Mouse (Mus musculus) lung, adult 10 weeks (tissue): Measurements from ENCODE around the gene Reep1. TPM values are rescaled to one million over a fixed set of nuclear protein-coding genes. Genes with fewer than 3 reads are reported as not detected.

Experiments
- polyA plus RNA-seq: library from polyadenylated mRNA; stranded (reverse); fragments of 350-450 nt; fragmentation: Illumina TruSeq; extraction: RNeasy Lipid Tissue Mini Kit (QIAGEN cat#74804); gene quantifications from one replicate; pipeline ENCODE4 v1.2.3, GENCODE M21; 2014; ENCODE audit warnings: low read depth, low replicate concordance; ENCODE audit not compliant: insufficient read depth

Reep1 gene
- 5.0 TPM for polyA plus RNA-seq

DNA sequence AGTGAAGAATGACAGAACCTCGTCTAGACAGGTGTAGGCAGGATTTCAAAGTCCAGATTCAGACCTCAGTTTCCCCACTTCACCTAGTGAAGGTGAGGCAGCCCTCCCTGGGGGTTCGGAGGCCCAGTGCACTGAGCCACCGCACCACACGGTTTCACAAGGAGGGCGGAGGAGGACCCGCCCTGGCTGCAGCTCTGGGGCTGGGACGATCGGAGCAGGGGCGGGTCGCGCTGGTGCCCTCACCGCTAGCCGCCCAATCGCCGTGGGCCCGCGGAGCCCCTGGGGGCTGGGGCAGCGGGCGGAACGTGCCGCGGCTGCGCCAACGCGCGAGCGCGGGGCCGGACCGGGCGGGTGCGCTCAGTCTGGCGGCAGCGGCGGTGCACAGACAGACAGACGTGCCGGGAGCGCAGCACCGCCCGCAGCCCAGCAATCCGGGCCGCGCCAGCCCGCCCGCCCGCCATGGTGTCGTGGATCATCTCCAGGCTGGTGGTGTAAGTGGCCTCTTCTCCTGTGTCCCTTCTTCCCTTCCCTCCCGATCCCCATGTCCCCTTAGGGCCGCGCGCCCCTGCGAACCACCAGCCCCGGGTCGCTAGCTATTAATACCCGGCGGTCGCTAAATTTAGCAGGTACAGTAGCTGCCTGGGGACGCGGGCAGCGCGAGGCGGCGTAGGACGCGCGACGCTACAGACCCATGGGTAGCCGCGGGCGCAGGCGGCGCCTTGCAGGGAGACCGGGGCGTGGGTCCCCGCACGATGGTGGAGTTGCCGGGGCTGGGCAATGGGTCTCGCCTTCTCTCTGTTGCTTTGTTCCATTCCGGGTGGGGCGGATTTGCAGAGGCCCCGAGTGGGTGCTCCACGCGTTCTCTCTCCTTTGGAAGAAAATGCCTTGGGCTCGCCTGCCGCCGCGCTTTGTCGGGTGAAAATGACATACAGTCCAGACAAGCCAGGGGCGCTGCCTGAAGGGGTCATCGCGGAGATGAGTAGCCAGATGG, at the start of gene Reep1:
TSS of gene Reep1 (plus strand) at position 51 of the 991 bp plus-strand sequence.

DNA sequence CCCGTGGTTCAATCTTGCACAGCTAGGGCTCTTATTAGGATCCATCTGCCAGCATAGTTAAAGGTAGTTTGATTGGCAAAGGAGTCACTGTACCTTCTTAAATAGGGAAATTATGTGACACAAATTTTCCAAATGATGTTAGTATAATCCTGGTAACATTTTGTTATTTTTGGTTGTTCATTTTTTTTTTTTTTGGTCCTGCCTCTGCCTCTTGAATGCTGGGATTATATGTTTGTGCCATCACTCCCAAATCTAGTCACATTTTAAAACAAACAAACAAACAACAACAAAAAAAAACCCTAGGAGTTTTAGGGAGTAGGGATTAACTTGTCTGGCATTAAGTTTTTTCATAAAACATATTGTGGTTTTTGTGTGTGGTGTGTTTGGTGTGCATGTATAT, 119.5 kb downstream of the Reep1 start, which contains the start of gene Mrpl35:
TSS of gene Mrpl35 (minus strand) at position 101 of the 400 bp plus-strand sequence.

DNA sequence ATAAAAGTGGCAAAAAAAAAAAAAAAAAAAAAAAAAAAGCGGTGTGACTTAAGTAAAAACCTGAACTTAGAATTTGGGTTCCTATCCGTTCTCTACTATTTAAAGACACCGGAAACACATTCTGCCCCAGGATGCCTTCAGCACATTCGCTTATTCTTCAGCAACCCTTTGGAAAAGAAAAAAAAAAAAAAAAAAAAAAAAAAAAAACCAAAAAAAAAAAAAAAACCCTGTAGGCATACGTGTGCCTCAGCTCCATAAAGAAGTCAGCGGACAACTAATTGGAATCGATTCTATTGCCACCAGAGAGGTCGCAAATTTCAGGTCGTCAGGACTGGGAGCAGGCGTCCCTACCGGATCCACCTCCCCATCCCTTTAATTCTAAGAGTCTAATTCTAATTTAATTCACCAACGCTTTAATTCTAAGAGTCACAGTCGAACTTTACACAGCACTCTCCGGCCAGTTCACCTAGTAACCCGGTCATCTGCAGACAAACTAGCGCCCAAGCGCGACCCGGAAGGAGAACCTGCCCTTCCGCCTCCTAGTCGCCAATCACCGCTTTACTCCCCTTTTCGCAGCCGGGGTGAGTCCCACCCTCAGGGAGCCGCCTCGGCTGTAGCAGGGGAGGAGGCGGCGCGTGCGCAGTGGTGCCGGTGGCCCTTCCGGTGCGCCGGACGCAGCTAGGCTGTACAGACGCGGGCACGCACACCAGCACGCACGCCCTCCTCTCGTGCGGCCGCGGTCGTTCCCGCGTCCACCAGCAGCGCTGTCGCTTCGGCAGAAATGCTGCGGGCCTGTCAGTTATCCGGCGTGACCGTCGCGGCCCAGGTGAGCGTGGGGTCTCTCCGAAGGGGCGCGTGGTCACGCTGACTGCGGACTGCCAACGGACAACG, 123.6 kb downstream of the Reep1 start, which contains the start of gene Immt:
TSS of gene Immt (plus strand) at position 642 of the 891 bp plus-strand sequence.

Other genes with a start within 250 kb of the Reep1 start
- 18.2 TPM for gene Rnf103, start 213.7 kb upstream of the Reep1 start, polyA plus RNA-seq
- gene Chmp3, start 163.8 kb upstream of the Reep1 start, polyA plus RNA-seq: 90.0 TPM
- gene Kdm3a, start 74.6 kb upstream of the Reep1 start, polyA plus RNA-seq: 12.5 TPM
- 17.7 TPM for gene Mrpl35, start 119.4 kb downstream of the Reep1 start, polyA plus RNA-seq
- gene Immt, start 123.8 kb downstream of the Reep1 start, polyA plus RNA-seq: 61.2 TPM
- gene Ptcd3, start 201.2 kb downstream of the Reep1 start, polyA plus RNA-seq: 23.4 TPM
- 6.0 TPM for gene Polr1a, start 201.5 kb downstream of the Reep1 start, polyA plus RNA-seq